Mouse (Mus musculus) bone marrow macrophage, adult 2 months (primary cell): Measurements from ENCODE around the gene Tardbp.

Experiments
- CTCF ChIP-seq: IDR thresholded peaks from 2 replicates; pipeline ENCODE4 v1.5.1; 2012; ENCODE audit warnings: low read depth, mild to moderate bottlenecking, low read length, moderate library complexity
- POLR2A ChIP-seq: IDR thresholded peaks from 2 replicates; pipeline ENCODE4 v1.6.1; 2012; ENCODE audit warnings: mild to moderate bottlenecking, low read depth, low read length, borderline replicate concordance

DNA sequence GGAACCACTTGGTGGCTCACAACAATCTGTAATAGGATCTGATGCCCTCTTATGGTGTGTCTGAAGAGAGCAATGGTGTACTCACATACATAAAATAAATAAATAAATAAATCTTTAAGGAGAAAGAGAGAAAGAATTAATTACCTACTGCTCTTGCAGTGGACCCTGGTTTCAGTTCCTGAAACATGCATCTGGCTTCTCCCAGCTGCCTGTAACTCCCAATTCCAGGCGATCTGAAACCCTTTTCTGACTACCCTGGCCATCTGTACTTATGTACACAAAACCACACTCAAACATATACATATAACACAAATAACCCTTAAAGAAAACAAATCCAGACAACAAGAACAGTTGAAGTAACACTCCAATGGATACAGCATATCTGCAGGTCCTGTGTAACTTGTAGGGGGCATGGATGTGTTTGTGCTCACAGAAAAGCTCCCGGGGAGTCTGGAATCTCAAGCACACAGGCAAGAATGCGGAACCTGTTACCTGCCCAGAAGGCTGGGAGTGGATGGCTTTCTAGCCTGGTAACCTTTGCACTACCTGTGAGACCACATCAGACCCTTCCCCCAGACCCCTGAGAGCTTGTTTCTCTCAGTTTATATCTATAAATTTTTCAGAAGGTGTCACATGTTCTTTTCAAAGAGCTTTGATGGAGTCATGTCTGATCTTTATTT, 5.3 kb upstream of the Tardbp start:
- TF ChIP-seq POLR2A: no peak
- no peak for TF ChIP-seq CTCF
